Mouse (Mus musculus) testis, postnatal 10 days (tissue): ENCODE results near the gene Vps16.

Source experiments
- DNase-seq: peaks from one replicate; pipeline ENCODE4 v3.0.0; 2021; ENCODE audit warnings: low spot score

Gene Vps16

DNA sequence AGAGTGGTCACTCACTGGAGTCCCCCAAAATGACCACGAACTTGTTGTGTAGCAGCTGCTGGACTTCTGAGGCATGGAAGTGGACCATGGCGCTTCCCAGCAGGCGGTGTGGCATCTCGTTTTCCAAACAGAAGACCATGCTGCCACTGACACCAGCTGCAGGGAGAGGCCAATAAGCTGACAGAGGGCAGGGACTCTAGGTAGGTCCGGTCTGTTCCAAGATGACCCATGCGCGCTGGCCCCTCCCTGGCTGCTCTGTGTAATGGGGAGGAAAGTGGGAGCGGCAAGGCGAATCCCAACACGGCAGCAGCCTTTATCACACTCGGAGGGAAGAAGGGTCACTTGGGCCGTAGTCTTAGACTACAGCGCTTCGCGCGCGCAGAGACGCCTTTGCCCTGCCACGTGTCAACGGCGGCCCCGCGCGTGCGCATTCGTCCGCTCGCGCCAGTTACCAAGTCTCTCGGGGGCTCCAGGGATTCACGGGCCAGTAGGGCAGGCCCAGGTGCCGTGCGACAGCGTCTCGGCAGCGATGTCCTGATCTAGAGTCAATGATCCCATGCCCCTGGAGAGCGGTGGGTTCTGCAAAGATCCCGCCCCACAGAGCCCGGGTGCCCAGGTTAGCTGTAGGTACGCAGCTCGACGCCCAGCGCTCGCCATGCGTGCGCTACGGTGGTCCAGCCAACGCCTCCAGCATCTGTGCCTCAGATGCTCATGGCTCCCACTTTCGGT is 578 bp upstream of the Vps16 start:
- DNase-seq, result peak; percentile 88

DNA sequence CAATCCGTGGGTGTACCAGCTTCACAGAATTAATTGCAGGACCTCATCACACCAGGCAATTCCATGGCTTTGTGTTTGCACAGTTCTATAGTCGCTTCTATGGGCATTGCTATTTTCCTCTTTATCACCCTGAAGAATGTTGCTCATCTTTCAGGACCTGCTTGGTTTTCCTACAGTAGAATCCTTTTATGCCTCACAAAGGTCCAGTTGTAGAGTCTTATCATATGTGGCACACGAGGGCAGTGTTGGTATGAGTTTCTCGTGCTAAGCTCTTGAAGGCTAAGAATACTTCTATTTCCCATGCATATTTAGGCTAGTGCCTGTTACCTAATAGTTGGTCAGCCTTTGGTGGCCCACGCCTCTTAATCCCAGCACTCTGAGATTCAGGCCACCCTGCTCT is 973 bp downstream of the Vps16 start:
- DNase-seq, result no peak

DNA sequence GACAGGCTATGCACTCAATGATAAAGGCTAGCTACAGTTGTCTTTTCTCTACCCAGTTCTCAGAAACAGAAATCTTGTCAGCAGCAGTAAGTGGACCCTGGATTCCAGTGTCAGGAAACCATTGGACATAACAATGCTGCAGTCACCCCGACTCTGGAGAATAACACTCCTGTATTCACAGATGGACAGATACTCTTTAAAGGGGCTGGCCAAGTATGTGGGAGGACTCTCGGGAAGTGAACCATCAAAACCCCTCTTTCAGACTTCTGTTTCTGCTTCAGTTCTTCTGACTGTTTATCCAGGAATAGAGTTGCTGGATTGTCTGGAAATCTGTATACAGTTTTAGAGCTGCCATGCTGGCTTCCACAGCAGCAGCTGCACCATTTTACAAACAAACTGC is 5.7 kb downstream of the Vps16 start:
- DNase-seq, result no peak

DNA sequence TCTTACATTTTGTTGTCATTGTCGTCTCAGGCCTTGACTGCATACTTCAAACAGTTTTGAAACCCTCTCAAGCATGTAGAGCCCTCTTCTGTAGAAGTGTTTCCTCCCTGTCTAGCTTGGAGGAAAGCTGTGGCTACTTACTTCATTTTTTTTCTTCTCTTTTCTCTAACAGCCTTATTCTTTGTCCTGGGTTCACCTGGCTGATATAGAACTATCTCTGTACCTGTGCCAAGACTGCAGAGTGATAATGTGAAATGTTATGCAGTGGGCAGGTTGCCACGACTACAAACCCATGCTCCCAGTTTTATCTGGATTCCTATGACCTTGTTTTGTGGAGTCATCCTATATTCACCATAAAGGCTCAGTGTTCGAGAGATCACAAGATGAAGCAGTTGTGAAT is 6.3 kb downstream of the Vps16 start:
- DNase-seq, result no peak

DNA sequence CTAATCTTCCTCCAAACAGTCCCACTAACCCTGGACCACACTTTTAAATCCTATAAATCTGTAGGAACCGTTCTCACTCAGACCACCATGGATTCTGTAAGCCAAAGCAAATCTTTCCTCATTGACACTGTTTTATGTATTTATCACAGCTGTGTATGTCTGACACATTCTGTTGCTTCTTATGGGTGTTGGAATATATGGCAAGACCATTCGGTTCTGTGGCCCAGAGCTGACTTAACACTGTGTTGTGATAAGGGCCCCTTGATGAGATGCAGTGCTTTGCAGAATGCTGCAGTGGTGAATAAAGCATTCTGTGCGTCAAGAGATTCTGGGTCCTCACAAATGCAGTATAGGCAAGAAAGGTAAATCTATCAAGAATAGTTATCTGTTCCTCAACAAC is 8.0 kb downstream of the Vps16 start:
- DNase-seq, result no peak

DNA sequence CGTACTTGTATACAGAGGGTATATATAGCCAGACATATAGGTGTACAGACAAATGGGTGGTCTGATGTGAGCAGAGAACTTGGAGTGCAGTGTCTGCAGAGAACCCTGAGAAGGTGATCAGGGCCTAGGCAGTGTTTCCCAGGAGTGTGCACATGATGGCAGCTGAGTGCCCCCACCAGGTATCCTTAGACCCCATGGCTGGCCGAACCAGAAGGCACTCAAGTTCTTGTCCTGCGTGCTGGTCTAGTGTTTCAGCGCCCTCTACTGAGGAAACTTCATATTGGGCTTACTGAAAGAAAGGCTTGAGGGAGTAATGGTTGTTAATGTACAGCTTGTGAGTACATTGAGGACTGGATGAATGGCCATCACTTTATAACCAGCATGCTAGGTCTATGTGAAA is 9.0 kb downstream of the Vps16 start:
- DNase-seq, result no peak

DNA sequence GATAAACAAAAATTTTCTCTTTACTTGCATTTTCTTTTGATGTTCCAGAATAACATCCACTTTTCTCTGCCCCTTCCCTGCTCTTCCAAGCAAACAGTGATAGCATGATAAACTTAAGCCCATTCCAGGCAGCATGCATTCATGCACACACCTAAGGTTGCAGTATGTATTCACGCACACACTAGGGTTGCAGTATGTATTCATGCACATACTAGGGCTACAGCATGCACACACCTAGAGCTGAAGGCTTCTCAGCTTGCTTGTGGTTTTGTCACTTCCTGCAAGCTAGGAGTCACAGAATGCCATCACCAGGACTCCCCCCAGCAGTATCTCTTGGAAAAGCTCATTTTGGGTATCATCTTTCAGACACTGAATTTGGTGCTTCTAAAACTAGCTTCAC is 12.6 kb downstream of the Vps16 start:
- DNase-seq, result no peak

DNA sequence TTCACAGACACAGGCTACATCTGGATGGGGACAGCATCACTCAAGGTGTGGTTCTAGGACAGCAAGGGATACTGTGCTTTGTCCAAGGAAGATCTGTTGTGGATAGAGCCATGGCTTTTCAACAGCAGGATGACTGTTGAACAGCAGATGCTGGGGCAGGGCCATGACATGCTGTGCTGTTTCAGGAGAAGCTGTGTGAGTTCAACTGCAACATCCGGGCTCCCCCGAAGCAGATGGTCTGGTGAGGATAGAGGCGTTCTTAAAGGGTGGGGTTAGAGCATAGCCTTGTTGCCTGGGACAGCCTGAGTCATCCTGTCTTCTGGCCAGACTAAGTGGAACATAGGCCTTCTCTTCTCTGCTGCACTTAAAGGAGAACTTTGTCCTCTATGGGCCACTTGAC is 14.7 kb downstream of the Vps16 start:
- no peak for DNase-seq

DNA sequence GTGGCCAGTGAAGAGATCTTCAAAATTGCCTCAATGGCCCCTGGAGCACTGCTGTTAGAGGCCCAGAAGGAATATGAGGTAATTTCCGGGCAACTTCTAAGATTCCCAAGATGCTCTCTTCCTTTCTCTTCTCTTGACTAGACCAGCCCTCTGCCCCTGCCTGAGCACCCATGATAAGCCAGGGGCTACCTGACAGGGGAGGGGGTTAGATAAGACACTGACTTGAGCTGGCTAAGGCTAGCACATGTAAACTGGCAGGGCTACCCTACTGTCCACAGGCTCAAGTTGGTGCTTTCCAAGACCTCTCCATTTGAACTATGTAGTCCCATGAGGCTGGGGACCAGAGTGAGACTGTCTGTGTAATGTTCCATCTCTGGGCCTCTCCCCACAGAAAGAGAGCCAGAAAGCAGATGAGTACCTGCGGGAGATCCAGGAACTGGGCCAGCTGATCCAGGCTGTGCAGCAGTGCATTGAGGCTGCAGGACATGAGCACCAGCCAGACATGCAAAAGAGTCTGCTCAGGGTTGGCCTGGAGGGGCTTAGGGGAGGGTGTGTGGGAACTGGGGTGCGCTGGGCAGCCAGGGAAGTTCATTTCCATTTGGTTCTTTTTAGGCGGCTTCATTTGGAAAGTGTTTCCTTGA is 15.8 kb downstream of the Vps16 start:
- DNase-seq, result no peak

DNA sequence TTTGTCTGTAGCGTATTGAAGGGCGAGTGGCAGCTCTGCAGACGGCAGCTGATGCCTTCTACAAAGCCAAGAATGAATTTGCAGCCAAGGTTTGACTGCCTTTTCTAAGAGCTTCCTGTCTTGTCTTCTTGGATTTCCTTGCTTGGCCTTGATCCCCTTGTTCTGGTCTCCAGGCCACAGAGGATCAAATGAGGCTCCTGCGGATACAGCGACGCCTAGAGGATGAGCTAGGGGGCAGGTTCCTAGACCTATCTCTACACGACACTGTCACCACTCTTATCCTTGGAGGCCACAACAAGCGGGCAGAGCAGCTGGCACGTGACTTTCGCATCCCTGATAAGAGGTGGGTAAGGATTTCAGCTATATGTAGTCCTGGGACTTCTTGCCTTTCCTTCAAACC is 18.0 kb downstream of the Vps16 start:
- DNase-seq, result no peak

DNA sequence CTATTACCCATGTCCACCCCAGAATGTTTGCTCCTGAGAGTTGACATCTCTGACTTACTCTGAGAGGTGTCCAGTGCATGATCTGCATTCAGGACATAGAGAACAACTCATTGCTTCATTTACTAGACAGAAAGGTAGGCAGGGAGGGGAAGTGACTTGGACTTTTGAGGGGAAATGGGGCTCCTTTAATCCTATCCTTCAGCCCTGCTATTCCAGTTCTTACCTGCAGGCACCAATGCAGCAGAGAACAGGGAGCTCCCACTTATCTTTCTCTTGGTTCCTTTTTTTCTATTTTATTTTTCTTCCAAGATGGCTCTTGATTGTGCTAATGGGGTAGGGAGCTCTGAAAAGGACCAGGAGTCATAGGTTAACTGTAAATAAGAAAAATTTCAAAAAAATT is 24.3 kb downstream of the Vps16 start:
- DNase-seq, result no peak

DNA sequence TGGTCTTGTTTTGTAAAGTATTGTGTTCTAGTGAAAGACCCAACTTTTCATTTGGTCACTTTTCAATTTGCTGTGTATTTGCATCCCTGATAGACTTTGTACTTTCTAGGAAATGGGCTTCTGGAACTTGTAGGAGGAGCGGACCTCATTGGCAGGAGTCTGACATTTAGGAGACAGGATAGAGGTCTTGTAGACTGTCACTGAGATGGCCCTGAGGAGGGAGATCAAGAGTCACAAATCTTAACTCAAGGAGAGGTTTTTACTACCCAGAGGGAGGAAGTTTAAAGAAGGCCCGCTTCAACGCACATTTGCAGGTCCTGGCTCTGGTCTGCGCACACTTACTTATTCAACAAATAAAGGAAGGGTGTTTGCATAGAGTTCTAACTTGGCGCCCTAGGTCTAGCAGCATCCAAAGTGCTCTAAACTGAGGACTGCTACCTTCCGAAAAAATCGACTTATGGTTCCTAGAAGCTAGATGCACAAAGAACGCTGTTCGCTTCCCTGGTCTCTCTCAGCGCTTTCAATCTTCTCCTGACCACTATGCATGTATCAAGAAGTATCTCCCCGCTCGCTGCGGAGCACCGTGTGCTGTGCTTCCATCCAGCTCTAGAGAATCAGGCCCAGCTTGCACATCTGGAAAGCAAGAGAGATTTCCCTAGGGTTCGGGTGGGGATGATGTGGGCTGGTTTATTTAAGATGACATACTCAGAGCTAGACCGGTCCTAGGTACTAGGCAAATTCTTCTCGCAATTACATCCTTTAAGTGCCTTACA is 25.1 kb downstream of the Vps16 start:
- no peak for DNase-seq

DNA sequence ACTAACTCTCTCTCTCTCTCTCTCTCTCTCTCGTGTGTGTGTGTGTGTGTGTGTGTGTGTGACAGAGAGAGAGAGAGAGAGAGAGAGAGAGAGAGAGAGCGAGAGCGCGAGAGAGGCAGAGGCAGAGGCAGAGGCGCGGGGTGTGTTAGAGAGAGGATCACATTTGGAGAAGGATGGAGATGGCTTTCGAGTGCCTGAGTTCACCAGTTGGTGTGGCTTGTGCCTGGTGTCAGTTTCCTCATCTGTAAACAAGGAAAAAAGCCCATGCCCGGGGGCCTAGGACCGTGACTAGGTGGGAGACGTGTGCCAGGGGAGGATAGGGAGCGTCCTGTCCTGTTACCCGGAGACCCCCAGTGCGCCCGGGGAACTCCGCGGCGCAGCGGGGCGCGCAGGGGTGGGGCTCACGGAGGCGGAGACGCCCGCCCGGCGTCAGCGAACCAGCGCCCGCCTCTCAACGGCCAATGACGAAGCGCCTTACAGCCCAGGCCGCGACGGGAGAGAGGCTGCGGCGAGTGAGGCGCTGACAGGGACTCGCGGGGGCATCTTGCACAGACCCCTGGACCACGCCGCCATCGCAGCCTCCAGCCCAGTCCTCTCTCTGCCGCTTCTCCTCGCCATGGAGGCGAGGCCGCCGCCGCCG is 25.8 kb downstream of the Vps16 start, which contains the start of gene Ptpra:
Gene Ptpra (plus strand): TSS at position 485 of the 640 bp plus-strand sequence.
- peak; percentile 94 for DNase-seq

DNA sequence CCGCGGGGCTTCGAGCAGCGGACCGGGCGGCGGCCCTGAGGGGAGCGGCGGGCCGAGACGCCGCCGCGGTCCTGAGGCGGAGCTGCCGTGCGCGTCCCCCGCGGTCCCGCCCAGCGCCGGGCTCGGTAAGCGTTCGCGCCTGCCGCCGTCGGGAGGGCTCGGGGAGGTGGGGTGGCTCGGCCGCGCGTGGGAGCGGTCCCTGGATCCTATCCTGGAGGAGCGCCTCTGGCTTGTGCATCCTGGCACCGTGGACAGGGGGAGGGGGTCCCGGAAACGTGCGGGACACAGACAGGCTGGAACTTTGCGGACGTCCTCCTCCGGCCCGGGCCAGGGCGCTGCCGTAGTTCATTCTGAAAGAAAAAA is 26.3 kb downstream of the Vps16 start:
- peak; percentile 80 for DNase-seq

DNA sequence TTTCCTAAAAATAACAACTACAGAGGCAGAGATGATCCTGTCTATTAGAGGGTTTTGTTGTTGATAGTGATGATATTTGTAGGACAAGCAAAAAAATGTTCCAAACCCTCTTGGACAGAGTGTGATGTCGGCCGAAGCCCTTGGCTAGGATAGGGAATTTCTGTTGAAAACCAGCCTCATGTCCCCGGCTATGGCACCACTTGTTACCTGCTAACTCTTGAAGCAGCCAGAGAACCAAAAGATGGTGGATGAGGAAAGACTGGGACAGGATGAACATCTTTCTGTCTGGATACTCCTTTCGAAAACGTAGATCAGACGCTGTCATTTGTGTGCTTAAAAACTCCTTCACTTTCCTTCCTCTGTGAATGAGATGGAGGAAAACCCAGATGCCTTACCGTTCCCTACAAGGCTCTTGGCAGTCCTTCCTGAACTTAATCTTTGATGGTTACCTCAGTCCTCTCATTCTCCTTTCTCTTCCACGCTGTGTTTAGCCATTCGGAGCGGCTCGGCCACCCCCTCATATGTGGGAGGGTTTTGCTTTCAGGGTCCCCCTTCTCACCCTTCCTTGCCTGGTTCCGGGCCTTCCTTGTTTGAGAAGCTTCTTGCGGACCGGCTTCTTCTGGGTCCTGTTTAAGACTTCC is 27.1 kb downstream of the Vps16 start:
- no peak for DNase-seq

DNA sequence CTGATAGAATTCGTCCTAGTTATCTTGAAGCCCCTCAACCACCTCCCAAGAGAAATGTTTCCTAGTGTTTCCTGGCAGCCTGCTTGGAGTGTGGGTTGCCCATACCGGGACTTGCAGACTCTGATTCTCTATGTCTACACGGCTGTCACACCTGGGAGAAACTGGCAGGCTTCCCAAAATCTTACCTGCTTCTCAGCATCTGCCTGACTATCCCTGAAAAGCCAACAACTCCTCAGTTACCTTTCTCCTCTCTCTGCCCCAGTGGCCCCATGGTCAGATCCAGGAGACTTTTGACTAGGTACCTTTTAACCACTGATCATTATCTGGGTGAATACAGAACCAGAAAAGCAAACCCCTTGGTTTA is 27.6 kb downstream of the Vps16 start:
- no peak for DNase-seq

DNA sequence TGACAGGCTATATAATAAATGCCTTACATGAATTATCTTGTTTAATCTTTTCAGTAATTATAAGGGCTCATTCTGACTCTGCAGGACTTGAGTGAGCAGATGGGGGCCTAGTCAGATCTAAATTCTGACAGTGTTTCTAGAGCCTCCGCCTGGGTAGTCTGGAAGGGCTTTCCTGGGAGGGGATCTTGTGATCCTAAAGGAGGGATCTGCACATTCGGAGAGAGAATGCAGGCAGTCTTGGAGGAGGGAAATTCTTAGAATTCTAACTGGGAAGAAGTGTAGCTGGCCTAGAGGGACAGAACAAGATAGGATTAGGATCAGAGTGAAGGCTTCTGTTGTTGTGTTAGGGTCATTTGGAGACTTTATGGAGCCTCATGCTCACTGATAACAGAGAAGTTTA is 28.1 kb downstream of the Vps16 start:
- no peak for DNase-seq

DNA sequence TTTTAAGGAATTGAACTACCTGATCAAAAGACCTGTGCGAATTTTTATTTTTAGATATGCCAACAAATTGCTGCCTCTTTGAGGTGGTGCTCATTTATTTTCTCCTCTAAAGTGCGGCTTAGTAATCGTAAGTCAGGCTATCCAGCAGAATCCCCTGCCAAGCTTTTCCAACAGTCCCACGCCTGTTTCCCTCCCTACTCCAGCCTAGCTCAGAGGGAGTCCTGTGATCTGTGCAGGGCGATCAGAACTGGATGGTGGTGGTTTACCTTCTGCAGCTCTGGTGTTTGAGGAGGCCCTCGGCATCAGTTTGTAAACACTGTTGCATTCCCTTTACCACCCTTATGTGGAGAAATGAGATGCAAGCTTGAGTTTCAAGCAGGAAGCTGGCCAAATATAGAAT is 29.3 kb downstream of the Vps16 start:
- no peak for DNase-seq

DNA sequence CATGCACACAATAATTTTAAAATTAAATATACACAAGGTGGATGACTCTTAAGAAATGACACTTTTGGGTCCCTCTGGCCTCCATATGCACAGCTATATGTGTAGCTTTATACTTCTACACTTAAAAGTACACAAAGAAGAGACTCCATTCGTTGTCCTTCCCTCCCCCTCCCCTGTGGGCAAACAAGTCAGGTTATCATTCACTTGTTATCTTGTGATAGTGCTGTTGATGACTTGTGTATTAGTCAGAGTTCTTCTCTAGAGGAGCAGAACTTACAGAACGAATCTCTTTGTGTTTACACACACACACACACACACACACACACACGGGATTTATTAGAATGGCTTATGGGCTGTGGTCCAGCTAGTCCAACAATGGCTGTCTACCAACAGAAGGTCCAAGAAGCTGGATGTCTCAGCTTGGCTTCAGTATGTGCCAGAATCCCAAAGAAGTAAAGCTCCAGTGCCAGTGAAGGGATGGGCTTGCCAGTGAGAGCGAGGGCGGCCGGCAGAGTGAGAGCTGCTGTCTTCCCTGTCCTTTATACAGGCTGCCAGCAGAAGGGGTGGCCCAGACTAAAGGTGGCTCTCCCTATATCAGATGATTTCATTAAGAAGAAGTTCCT is 30.7 kb downstream of the Vps16 start:
- DNase-seq, result no peak

DNA sequence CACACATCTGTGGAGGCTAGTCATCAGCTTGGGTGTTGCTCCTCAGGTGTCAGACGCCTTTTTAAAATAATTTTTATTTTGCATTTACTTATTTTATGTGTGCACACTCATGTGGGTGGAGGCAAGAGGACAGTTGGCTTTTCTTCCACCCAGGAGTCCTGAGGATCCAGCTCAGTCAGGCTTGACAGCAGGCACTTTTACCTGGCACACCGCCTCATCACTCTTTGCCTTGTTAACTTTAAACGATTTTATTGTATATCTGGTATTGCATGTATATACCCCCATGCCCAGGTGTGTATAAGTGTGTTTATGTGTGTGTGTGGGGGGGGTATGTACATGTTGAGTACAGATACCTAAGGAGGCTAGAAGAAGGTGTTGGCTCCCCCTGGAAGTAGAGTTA is 33.7 kb downstream of the Vps16 start:
- no peak for DNase-seq

DNA sequence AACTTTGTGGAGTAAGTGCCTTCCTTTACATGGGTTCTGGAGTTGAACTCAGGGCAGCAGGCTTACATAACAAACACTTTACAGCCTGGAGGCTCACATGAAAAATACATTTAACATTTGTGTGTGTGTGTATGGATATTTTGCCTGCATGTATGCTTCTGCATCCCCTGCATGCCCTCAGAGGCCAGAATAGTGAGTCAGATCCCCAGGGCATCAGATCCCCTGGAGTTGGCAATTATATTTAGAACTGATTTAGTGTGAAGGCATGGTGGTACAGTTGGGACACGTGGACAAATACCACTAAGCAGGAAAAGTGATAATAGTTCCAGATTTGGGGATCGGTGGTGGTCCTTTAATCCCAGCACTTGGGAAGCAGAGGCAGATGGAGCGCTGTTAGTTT is 35.4 kb downstream of the Vps16 start:
- no peak for DNase-seq
